Mouse (Mus musculus) ovary, adult 18-20 months (tissue): ENCODE measurements around the gene A930002H24Rik.
"Not testable (repeated sequence)": the region's sequence is repeated elsewhere in the genome, so short reads cannot be mapped to it uniquely, and the experiment has no call there.

Experiments
- DNase-seq: peaks from one replicate; pipeline ENCODE4 v3.0.0; 2022; ENCODE audit warnings: low spot score, mixed read lengths

Gene A930002H24Rik

GRCm38 (mm10) chr17:63863647-63864149 is at the start of gene A930002H24Rik:
A930002H24Rik (minus strand) TSS chr17:63863791.
- peak; percentile 99 for DNase-seq

GRCm38 (mm10) chr17:63909297-63909696 is 45.7 kb upstream of the A930002H24Rik start:
- DNase-seq, result no peak

- no peak for DNase-seq
Measured at GRCm38 (mm10) chr17:63897050-63897449, 33.5 kb upstream of the A930002H24Rik start.

- DNase-seq, result no peak
Measured at GRCm38 (mm10) chr17:63895829-63896228, 32.2 kb upstream of the A930002H24Rik start.

GRCm38 (mm10) chr17:63890611-63891010 is 27.0 kb upstream of the A930002H24Rik start:
- DNase-seq, result no peak

- DNase-seq, result no peak
Measured at GRCm38 (mm10) chr17:63886988-63887387, 23.4 kb upstream of the A930002H24Rik start.

GRCm38 (mm10) chr17:63880009-63880408 is 16.4 kb upstream of the A930002H24Rik start:
- no peak for DNase-seq

GRCm38 (mm10) chr17:63878889-63879288 is 15.3 kb upstream of the A930002H24Rik start:
- no peak for DNase-seq

GRCm38 (mm10) chr17:63871773-63872172 is 8.2 kb upstream of the A930002H24Rik start:
- no peak for DNase-seq

GRCm38 (mm10) chr17:63864171-63864571 is 580 bp upstream of the A930002H24Rik start:
- no peak for DNase-seq

GRCm38 (mm10) chr17:63863012-63863630 is 470 bp downstream of the A930002H24Rik start, which contains the start of gene Fer:
Fer (plus strand) TSS chr17:63863062.
- DNase-seq, result no peak

- DNase-seq, result no peak
Measured at GRCm38 (mm10) chr17:63862399-63862798, 1.2 kb downstream of the A930002H24Rik start.

GRCm38 (mm10) chr17:63860988-63861387 is 2.6 kb downstream of the A930002H24Rik start:
- DNase-seq, result no peak

- DNase-seq, result no peak
Measured at GRCm38 (mm10) chr17:63857023-63857544, 6.5 kb downstream of the A930002H24Rik start.

- no peak for DNase-seq
Measured at GRCm38 (mm10) chr17:63850016-63850415, 13.6 kb downstream of the A930002H24Rik start.

- peak; percentile 84 for DNase-seq
Measured at GRCm38 (mm10) chr17:63849566-63849965, 14.0 kb downstream of the A930002H24Rik start.

- no peak for DNase-seq
Measured at GRCm38 (mm10) chr17:63849151-63849550, 14.4 kb downstream of the A930002H24Rik start.

- DNase-seq, result not testable (repeated sequence)
Measured at GRCm38 (mm10) chr17:63845766-63846165, 17.8 kb downstream of the A930002H24Rik start.

GRCm38 (mm10) chr17:63844936-63845335 is 18.7 kb downstream of the A930002H24Rik start:
- no peak for DNase-seq

GRCm38 (mm10) chr17:63842226-63842625 is 21.4 kb downstream of the A930002H24Rik start:
- no peak for DNase-seq

GRCm38 (mm10) chr17:63839636-63840269 is 23.8 kb downstream of the A930002H24Rik start:
- DNase-seq, result no peak

- no peak for DNase-seq
Measured at GRCm38 (mm10) chr17:63838144-63838543, 25.4 kb downstream of the A930002H24Rik start.

GRCm38 (mm10) chr17:63836641-63837040 is 26.9 kb downstream of the A930002H24Rik start:
- no peak for DNase-seq
